ENCODE assay signal across 7 mouse cellular contexts in the genomic region with DNA sequence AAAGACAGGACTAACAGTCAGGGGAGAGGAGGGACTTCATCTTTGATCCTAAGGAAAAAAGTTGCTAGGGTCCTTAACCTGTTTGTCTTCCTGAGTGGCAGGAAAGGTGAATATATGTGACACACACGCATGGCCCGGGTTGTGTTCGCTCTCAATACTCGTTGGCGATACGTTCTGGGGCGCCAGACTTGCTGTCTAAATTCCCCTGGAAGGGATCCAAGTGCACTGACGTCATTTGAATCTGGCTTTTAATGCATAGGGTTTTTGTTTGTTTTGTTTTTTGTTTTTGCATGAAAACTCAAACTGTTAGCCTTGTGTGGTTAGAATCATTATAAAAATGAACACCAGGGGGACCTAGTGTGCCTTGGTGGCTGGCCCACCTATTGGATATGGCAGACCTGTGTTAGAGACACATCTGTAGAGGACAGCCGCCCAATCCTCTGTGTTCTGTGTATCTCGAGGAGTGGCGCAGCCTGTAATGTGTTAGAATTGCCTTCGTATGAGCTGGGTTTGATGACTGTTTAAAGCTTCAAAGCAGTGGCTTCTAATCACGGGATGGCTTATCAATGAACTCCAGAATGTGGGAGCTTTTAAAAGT. TPM values are rescaled to one million over a fixed set of nuclear protein-coding genes. Genes with fewer than 3 reads are reported as not detected.
A peak's percentile ranks its signal among the peaks of the same experiment; 100 is the strongest.
DNase-seq lines count a peak whose midpoint lies in the region; ATAC-seq and TF ChIP-seq lines count a peak whose summit lies in the region.

No protein-coding gene starts in this region.

- peak; percentile 74 for TF ChIP-seq CTCF in Patski (IDR thresholded peaks at IDR 0.05)

- CTCF ChIA-PET in Patski (lab: Charles Lee), result interaction anchor here (0.7 to 2.3 kb wide), 8 partner anchors 9 to 201 kb away, joined by 3 to 21 read pairs (median 3); no protein-coding TSS in a partner anchor

- H3K4me3 ChIP-seq in limb, embryonic 11.5 days (ENCODE audit: low read depth, low read length), result no peak overlapping the region
- no peak overlapping the region for H3K4me3 ChIP-seq in limb, embryonic 10.5 days
- no peak overlapping the region for H3K4me3 ChIP-seq in hindbrain, embryonic 15.5 days
- H3K4me3 ChIP-seq in lung, embryonic 16.5 days (ENCODE audit: low read length), result no peak overlapping the region

- no peaks in the 10 kb centered on the region for H3K4me1 ChIP-seq in limb, embryonic 11.5 days (ENCODE audit: control insufficient read depth, insufficient read depth, low read length)
- 0 out of 2 replicates have a peak, but pooled peaks cover 6% of the 10 kb centered on the region for H3K4me1 ChIP-seq in limb, embryonic 10.5 days
- H3K4me1 ChIP-seq in hindbrain, embryonic 15.5 days (replicated peaks), result no peaks in the 10 kb centered on the region
- peaks cover 3% of the 10 kb centered on the region for H3K4me1 ChIP-seq in lung, embryonic 16.5 days (replicated peaks; ENCODE audit: control insufficient read depth, insufficient read depth, low read length)

- no peak for ATAC-seq in limb, embryonic 11.5 days (ENCODE audit: insufficient number of reproducible peaks, low FRiP score, low TSS enrichment, low read depth)
- no peak for ATAC-seq in Patski
- ATAC-seq in hindbrain, embryonic 15.5 days (ENCODE audit: low FRiP score, low read depth), result peak; percentile 38; the same call in 1 of the 2 replicates
- peak; percentile 54; the same call in 1 of the 2 replicates for ATAC-seq in lung, embryonic 16.5 days (ENCODE audit: low read depth)

- H3K4me2 ChIP-seq in limb, embryonic 11.5 days (ENCODE audit: low read depth, severe bottlenecking), result no peak overlapping the region
- H3K4me2 ChIP-seq in hindbrain, embryonic 15.5 days, result no peak overlapping the region
- H3K4me2 ChIP-seq in lung, embryonic 16.5 days (ENCODE audit: low read depth, low read length), result no peak overlapping the region

- H3K9ac ChIP-seq in limb, embryonic 11.5 days (ENCODE audit: low read length), result no peak overlapping the region
- no peak overlapping the region for H3K9ac ChIP-seq in hindbrain, embryonic 15.5 days
- H3K9ac ChIP-seq in lung, embryonic 16.5 days (ENCODE audit: low read length), result no peak overlapping the region

- no peaks in the 10 kb centered on the region; the same call in 1 of the 2 replicates for H3K36me3 ChIP-seq in limb, embryonic 11.5 days (ENCODE audit: control insufficient read depth, insufficient read depth, low read length)
- H3K36me3 ChIP-seq in limb, embryonic 10.5 days, result 0 out of 2 replicates have a peak, but pooled peaks cover 2% of the 10 kb centered on the region
- no peaks in the 10 kb centered on the region for H3K36me3 ChIP-seq in hindbrain, embryonic 15.5 days
- H3K36me3 ChIP-seq in lung, embryonic 16.5 days (ENCODE audit: control insufficient read depth, insufficient read depth, low read length), result no peaks in the 10 kb centered on the region
- no peaks in the 10 kb centered on the region; the same call in none of the 2 replicates for H3K36me3 ChIP-seq in splenic B cell, adult 2 months (ENCODE audit: control insufficient read depth, insufficient read depth, low read length, poor library complexity, severe bottlenecking)

- H3K27me3 ChIP-seq in limb, embryonic 11.5 days (ENCODE audit: control insufficient read depth, insufficient read depth, low read length), result no peaks in the 10 kb centered on the region
- peaks cover 4% of the 10 kb centered on the region; the same call in 1 of the 2 replicates for H3K27me3 ChIP-seq in limb, embryonic 10.5 days (ENCODE audit: low read depth, poor library complexity, severe bottlenecking)
- H3K27me3 ChIP-seq in Patski, result peaks cover 6% of the 10 kb centered on the region
- H3K27me3 ChIP-seq in hindbrain, embryonic 15.5 days, result no peaks in the 10 kb centered on the region
- no peaks in the 10 kb centered on the region for H3K27me3 ChIP-seq in lung, embryonic 16.5 days (ENCODE audit: control insufficient read depth, insufficient read depth, low read depth, low read length)
- no peaks in the 10 kb centered on the region for H3K27me3 ChIP-seq in splenic B cell, adult 2 months (ENCODE audit: control insufficient read depth, insufficient read depth, low read length, poor library complexity, severe bottlenecking)

- no peak overlapping the region for H3K27ac ChIP-seq in limb, embryonic 11.5 days (replicated peaks; ENCODE audit: low read depth, low read length)
- H3K27ac ChIP-seq in limb, embryonic 10.5 days, result no peak overlapping the region
- H3K27ac ChIP-seq in hindbrain, embryonic 15.5 days (replicated peaks), result no peak overlapping the region
- no peak overlapping the region for H3K27ac ChIP-seq in lung, embryonic 16.5 days (ENCODE audit: low read length)

- DNase-seq in limb, embryonic 11.5 days (ENCODE audit: low spot score), result peak; percentile 43
- DNase-seq in limb, embryonic 10.5 days (ENCODE audit: low spot score), result no peak
- DNase-seq in Patski (ENCODE audit: low read depth, low spot score), result no peak
- peak; percentile 45 for DNase-seq in embryo, embryonic 11.5 days (ENCODE audit: low read depth, low spot score)
- peak; percentile 83 for DNase-seq in splenic B cell, adult 2 months (ENCODE audit: low read depth, low spot score)

- POLR2A ChIA-PET in Patski (lab: Charles Lee), result no interaction called here

- 56% methylated on average over 13 of the region's 13 CpGs for WGBS in limb, embryonic 11.5 days
- WGBS in limb, embryonic 10.5 days, result 56% methylated on average over 13 of the region's 13 CpGs
- WGBS in hindbrain, embryonic 15.5 days, result 49% methylated on average over 13 of the region's 13 CpGs
- WGBS in lung, embryonic 16.5 days, result 31% methylated on average over 13 of the region's 13 CpGs

- in situ Hi-C loops in Patski (cut with MboI; ENCODE audit: low pct_unique_long_range_greater_than_20kb), result loop anchor here (5.0 to 25.0 kb wide), 4 partner anchors 142 to 983 kb away; no protein-coding TSS in a partner anchor

- no peaks in the 10 kb centered on the region for H3K9me3 ChIP-seq in limb, embryonic 11.5 days (ENCODE audit: control insufficient read depth, low read length)
- no peaks in the 10 kb centered on the region for H3K9me3 ChIP-seq in limb, embryonic 10.5 days (replicated peaks)
- no peaks in the 10 kb centered on the region for H3K9me3 ChIP-seq in hindbrain, embryonic 15.5 days
- no peaks in the 10 kb centered on the region for H3K9me3 ChIP-seq in lung, embryonic 16.5 days (ENCODE audit: control insufficient read depth, low read length)

RNA-seq across cellular contexts. Expression of a gene that starts 19.8 kb away (rescaled TPM):
- 44.8 and 50.1 TPM in 2 replicates for polyA plus RNA-seq in limb, embryonic 11.5 days (2014; fragmentation: Nextera tagmentation; extraction: Ambion mirVana)
- 43.1 and 46.2 TPM in 2 replicates for polyA plus RNA-seq in limb, embryonic 10.5 days (2016; fragmentation: Nextera tagmentation; extraction: Ambion mirVana)
- polyA plus RNA-seq in Patski (2021), result 48.6 TPM
- 52.8 and 54.2 TPM in 2 replicates for polyA plus RNA-seq in hindbrain, embryonic 15.5 days (2015; fragmentation: Nextera tagmentation; extraction: Ambion mirVana)
- 40.4 and 44.0 TPM in 2 replicates for polyA plus RNA-seq in lung, embryonic 16.5 days (2015; fragmentation: Nextera tagmentation; extraction: Ambion mirVana)

RNA-seq across cellular contexts. Expression of a gene that starts 27.6 kb away (rescaled TPM):
- 1.6 and 2.2 TPM in 2 replicates for polyA plus RNA-seq in limb, embryonic 11.5 days (2014; fragmentation: Nextera tagmentation; extraction: Ambion mirVana)
- 1.5 and 1.7 TPM in 2 replicates for polyA plus RNA-seq in limb, embryonic 10.5 days (2016; fragmentation: Nextera tagmentation; extraction: Ambion mirVana)
- polyA plus RNA-seq in Patski (2021), result 1.1 TPM
- 5.5 and 7.1 TPM in 2 replicates for polyA plus RNA-seq in hindbrain, embryonic 15.5 days (2015; fragmentation: Nextera tagmentation; extraction: Ambion mirVana)
- polyA plus RNA-seq in lung, embryonic 16.5 days (2015; fragmentation: Nextera tagmentation; extraction: Ambion mirVana), result 4.0 and 4.7 TPM in 2 replicates

RNA-seq across cellular contexts. Expression of a gene that starts 27.9 kb away (rescaled TPM):
- polyA plus RNA-seq in limb, embryonic 11.5 days (2014; fragmentation: Nextera tagmentation; extraction: Ambion mirVana), result 2.9 and 3.6 TPM in 2 replicates
- polyA plus RNA-seq in limb, embryonic 10.5 days (2016; fragmentation: Nextera tagmentation; extraction: Ambion mirVana), result 4.7 and 5.1 TPM in 2 replicates
- polyA plus RNA-seq in Patski (2021), result 1.2 TPM
- 5.6 and 5.8 TPM in 2 replicates for polyA plus RNA-seq in hindbrain, embryonic 15.5 days (2015; fragmentation: Nextera tagmentation; extraction: Ambion mirVana)
- 3.8 and 4.0 TPM in 2 replicates for polyA plus RNA-seq in lung, embryonic 16.5 days (2015; fragmentation: Nextera tagmentation; extraction: Ambion mirVana)

RNA-seq across cellular contexts. Expression of a gene that starts 31.8 kb away (rescaled TPM):
- not detected in 2 replicates for polyA plus RNA-seq in limb, embryonic 11.5 days (2014; fragmentation: Nextera tagmentation; extraction: Ambion mirVana)
- not detected in 2 replicates for polyA plus RNA-seq in limb, embryonic 10.5 days (2016; fragmentation: Nextera tagmentation; extraction: Ambion mirVana)
- not detected for polyA plus RNA-seq in Patski (2021)
- polyA plus RNA-seq in hindbrain, embryonic 15.5 days (2015; fragmentation: Nextera tagmentation; extraction: Ambion mirVana), result not detected in 2 replicates
- polyA plus RNA-seq in lung, embryonic 16.5 days (2015; fragmentation: Nextera tagmentation; extraction: Ambion mirVana), result not detected in 2 replicates

Comparison
In these comparisons a context has a peak if more than half of its experiments do, and no peak if none do; other contexts are left out.
1. DNase-seq: peak in limb, embryonic 11.5 days (single experiment), embryo, embryonic 11.5 days (single experiment) and splenic B cell, adult 2 months (single experiment); none in limb, embryonic 10.5 days (single experiment) and Patski (single experiment).
2. ATAC-seq: peak in hindbrain, embryonic 15.5 days (single experiment) and lung, embryonic 16.5 days (single experiment); none in limb, embryonic 11.5 days (single experiment) and Patski (single experiment).